Comparison of ENCODE assay signal across 9 mouse cellular contexts in the genomic region with DNA sequence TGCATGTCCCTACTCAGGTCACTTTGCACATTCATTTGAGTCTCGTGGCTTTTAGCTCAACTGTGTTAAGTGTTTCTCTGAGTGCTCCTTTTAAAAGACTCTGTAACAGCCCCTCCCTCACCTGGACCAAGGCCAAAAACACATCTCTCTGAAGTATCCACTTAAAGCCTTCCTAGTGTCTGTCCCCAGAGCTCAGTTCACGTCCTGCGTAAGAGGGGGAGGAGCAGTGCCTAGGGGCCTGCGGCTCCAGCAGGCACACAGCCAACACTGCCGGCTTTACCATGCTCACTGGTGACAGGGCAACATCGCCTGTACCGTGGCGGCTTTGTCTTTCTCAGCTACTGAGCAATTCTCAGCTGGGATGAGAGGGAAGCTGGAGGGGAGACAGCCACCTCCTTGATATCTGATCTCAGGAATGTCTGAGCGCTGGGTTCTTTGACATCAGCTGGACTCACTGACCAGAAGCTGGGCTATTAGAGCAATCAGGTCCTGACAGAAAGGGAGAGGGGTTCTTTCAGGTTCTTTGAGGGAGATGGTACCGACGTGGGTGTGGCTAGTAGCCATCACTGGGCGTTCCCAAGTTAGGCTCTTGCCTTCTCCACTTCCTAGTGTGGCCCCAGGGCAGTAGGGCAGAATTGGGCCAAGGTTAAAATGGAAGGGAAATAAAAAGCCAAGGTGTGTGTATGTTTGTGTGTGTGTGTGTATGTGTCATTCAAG. TPM values are rescaled to one million over a fixed set of nuclear protein-coding genes. Genes with fewer than 3 reads are reported as not detected.
DNase-seq lines count a peak whose midpoint lies in the region; ATAC-seq and TF ChIP-seq lines count a peak whose summit lies in the region.
"Had no signal": no experiment of that assay in that cellular context is flagged by ENCODE, and none has a peak within 500 bp of the region (broad histone marks: within the 10 kb centered on the region; RNA-seq: fewer than 3 reads in every experiment).

No protein-coding gene starts in this region.

- 5% methylated on average over 12 of the region's 12 CpGs for WGBS in midbrain, postnatal 0 days
- WGBS in liver, embryonic 12.5 days (ENCODE audit: insufficient replicate concordance) = 38% methylated on average over 12 of the region's 12 CpGs

- H3K36me3 ChIP-seq in midbrain, postnatal 0 days (ENCODE audit: insufficient read depth, low read length) = peaks cover 27% of the 10 kb centered on the region
- peaks cover under 1% of the 10 kb centered on the region; the same call in 1 of the 2 replicates for H3K36me3 ChIP-seq in liver, embryonic 12.5 days
- H3K36me3 ChIP-seq: liver, embryonic 13.5 days had no signal

- no peak for ATAC-seq in midbrain, postnatal 0 days (ENCODE audit: low FRiP score)
- ATAC-seq in liver, embryonic 12.5 days = no peak

- TF ChIP-seq CTCF in midbrain, postnatal 0 days (IDR thresholded peaks at IDR 0.05) = no peak

- H3K4me2 ChIP-seq in midbrain, postnatal 0 days (ENCODE audit: low read depth, low read length, poor library complexity, severe bottlenecking) = peak overlapping the region; percentile 87
- H3K4me2 ChIP-seq in liver, embryonic 12.5 days = no peak overlapping the region
- H3K4me2 ChIP-seq: liver, embryonic 13.5 days had no signal

- peaks cover 27% of the 10 kb centered on the region for H3K4me1 ChIP-seq in midbrain, postnatal 0 days (ENCODE audit: insufficient read depth, low read length)
- H3K4me1 ChIP-seq in liver, embryonic 12.5 days = peaks cover 49% of the 10 kb centered on the region

- peak overlapping the region; percentile 66 for H3K4me3 ChIP-seq in midbrain, postnatal 0 days (ENCODE audit: low read depth, low read length)
- no peak overlapping the region for H3K4me3 ChIP-seq in liver, embryonic 12.5 days
- H3K4me3 ChIP-seq: liver, embryonic 13.5 days had no signal

- peak; percentile 70 for DNase-seq in right cerebral cortex, adult 18-20 months
- DNase-seq in right cerebral cortex, postnatal 36 days (ENCODE audit: low spot score in 2 of 2) = no peak
- peak; percentile 21 to 62 for DNase-seq in cerebellum, postnatal 4 days (ENCODE audit: low spot score in 2 of 2)
- DNase-seq in heart, postnatal 10 days = peak; percentile 48 to 54
- peak; percentile 62 to 84 for DNase-seq in left cerebral cortex, postnatal 14 days (ENCODE audit: low spot score in 2 of 2)
- DNase-seq in midbrain, postnatal 0 days (ENCODE audit: low spot score) = peak; percentile 82
- no peak for DNase-seq in yolk sac, embryonic 10.5 days (ENCODE audit: low spot score)
- DNase-seq: liver, embryonic 13.5 days had no signal

- no peaks in the 10 kb centered on the region for H3K27me3 ChIP-seq in midbrain, postnatal 0 days (ENCODE audit: insufficient read depth, low read length)
- H3K27me3 ChIP-seq in liver, embryonic 12.5 days (replicated peaks) = peaks cover 58% of the 10 kb centered on the region

- H3K9ac ChIP-seq in midbrain, postnatal 0 days (replicated peaks; ENCODE audit: low read length, poor library complexity, severe bottlenecking) = peak overlapping the region; percentile 92
- H3K9ac ChIP-seq in liver, embryonic 12.5 days = no peak overlapping the region
- H3K9ac ChIP-seq: liver, embryonic 13.5 days had no signal

- H3K9me3 ChIP-seq in midbrain, postnatal 0 days (ENCODE audit: low read length) = no peaks in the 10 kb centered on the region
- no peaks in the 10 kb centered on the region for H3K9me3 ChIP-seq in liver, embryonic 12.5 days (replicated peaks)
- H3K9me3 ChIP-seq: liver, embryonic 13.5 days had no signal

- H3K27ac ChIP-seq in midbrain, postnatal 0 days (ENCODE audit: low read depth, low read length) = peak overlapping the region; percentile 96
- H3K27ac ChIP-seq in liver, embryonic 12.5 days = no peak overlapping the region
- H3K27ac ChIP-seq: liver, embryonic 13.5 days had no signal

- intact Hi-C loops in heart, postnatal 10 days (cut with DNase I) = no loop called here
- intact Hi-C loops in left cerebral cortex, postnatal 14 days (cut with DNase I) = no loop called here

RNA-seq across cellular contexts. Expression of gene Nacad, which starts 1.8 kb away (rescaled TPM):
- 1 to 10 TPM in 1 of 2 experiments, under 1 TPM in 1; 0.60 to 1.1 TPM for total RNA-seq in heart, postnatal 10 days (2021)
- total RNA-seq in left cerebral cortex, postnatal 14 days (2021) = 10 to 100 TPM; 59.0 to 61.0 TPM
- total RNA-seq in midbrain, postnatal 0 days (2014; rRNA removed) = 86.9 and 92.3 TPM in 2 replicates
- polyA plus RNA-seq in midbrain, postnatal 0 days (2015; fragmentation: Nextera tagmentation; extraction: Ambion mirVana) = 67.6 and 68.0 TPM in 2 replicates
- polyA plus RNA-seq in liver, embryonic 12.5 days (2016; fragmentation: Nextera tagmentation; extraction: Ambion mirVana) = 6.4 and 7.5 TPM in 2 replicates

RNA-seq across cellular contexts. Expression of gene Tbrg4, which starts 21.8 kb away (rescaled TPM):
- total RNA-seq in heart, postnatal 10 days (2021) = 100 to 1,000 TPM; 103 to 106 TPM
- 10 to 100 TPM; 46.4 to 47.9 TPM for total RNA-seq in left cerebral cortex, postnatal 14 days (2021)
- 35.1 and 46.6 TPM in 2 replicates for total RNA-seq in midbrain, postnatal 0 days (2014; rRNA removed)
- 31.3 and 31.4 TPM in 2 replicates for polyA plus RNA-seq in midbrain, postnatal 0 days (2015; fragmentation: Nextera tagmentation; extraction: Ambion mirVana)
- polyA plus RNA-seq in liver, embryonic 12.5 days (2016; fragmentation: Nextera tagmentation; extraction: Ambion mirVana) = 69.3 TPM in 2 replicates

RNA-seq across cellular contexts. Expression of gene Wap, which starts 34.4 kb away (rescaled TPM):
- not detected for total RNA-seq in heart, postnatal 10 days (2021)
- total RNA-seq in left cerebral cortex, postnatal 14 days (2021) = not detected
- total RNA-seq in midbrain, postnatal 0 days (2014; rRNA removed) = not detected in 2 replicates
- polyA plus RNA-seq in midbrain, postnatal 0 days (2015; fragmentation: Nextera tagmentation; extraction: Ambion mirVana) = not detected in 2 replicates
- polyA plus RNA-seq in liver, embryonic 12.5 days (2016; fragmentation: Nextera tagmentation; extraction: Ambion mirVana) = not detected in 2 replicates
- polyA plus RNA-seq: liver, embryonic 13.5 days had no signal

RNA-seq across cellular contexts. Expression of gene Ramp3, which starts 54.3 kb away (rescaled TPM):
- 1 to 10 TPM; 4.7 to 5.4 TPM for total RNA-seq in heart, postnatal 10 days (2021)
- 10 to 100 TPM; 35.4 to 40.1 TPM for total RNA-seq in left cerebral cortex, postnatal 14 days (2021)
- total RNA-seq in midbrain, postnatal 0 days (2014; rRNA removed) = 16.1 and 25.0 TPM in 2 replicates
- polyA plus RNA-seq in midbrain, postnatal 0 days (2015; fragmentation: Nextera tagmentation; extraction: Ambion mirVana) = 14.8 and 15.6 TPM in 2 replicates
- 0.23 and 0.49 TPM in 2 replicates for polyA plus RNA-seq in liver, embryonic 12.5 days (2016; fragmentation: Nextera tagmentation; extraction: Ambion mirVana)
- polyA plus RNA-seq: liver, embryonic 13.5 days had no signal

RNA-seq across cellular contexts. Expression of gene Ccm2, which starts 57.4 kb away (rescaled TPM):
- total RNA-seq in heart, postnatal 10 days (2021) = 10 to 100 TPM; 28.3 to 29.6 TPM
- total RNA-seq in left cerebral cortex, postnatal 14 days (2021) = 10 to 100 TPM; 54.3 to 54.4 TPM
- 45.6 and 71.3 TPM in 2 replicates for total RNA-seq in midbrain, postnatal 0 days (2014; rRNA removed)
- 64.3 and 67.1 TPM in 2 replicates for polyA plus RNA-seq in midbrain, postnatal 0 days (2015; fragmentation: Nextera tagmentation; extraction: Ambion mirVana)
- polyA plus RNA-seq in liver, embryonic 12.5 days (2016; fragmentation: Nextera tagmentation; extraction: Ambion mirVana) = 57.9 and 60.0 TPM in 2 replicates

Comparison
In these comparisons a context has a peak if more than half of its experiments do, and no peak if none do; other contexts are left out.
1. DNase-seq: peak in right cerebral cortex, adult 18-20 months (single experiment), cerebellum, postnatal 4 days (2 of 2), heart, postnatal 10 days (2 of 2), left cerebral cortex, postnatal 14 days (2 of 2) and midbrain, postnatal 0 days (single experiment); none in right cerebral cortex, postnatal 36 days (0 of 2) and yolk sac, embryonic 10.5 days (single experiment).
2. RNA of gene Nacad, which starts 1.8 kb away (total RNA-seq): 86.9 to 92.3 TPM in midbrain, postnatal 0 days and 59.0 to 61.0 TPM in left cerebral cortex, postnatal 14 days; 0.60 to 1.1 TPM in heart, postnatal 10 days; every median in the first group is over 10 times any median in the second.